Mouse (Mus musculus) midbrain, embryonic 16.5 days (tissue): ENCODE measurements at regions not wholly inside any gene's neighbourhood (a gene's known extent, or its start where the extent isn't known, plus 50 kb on each side); places are given as distances from the start of the nearest gene placed in this dataset.

Experiments used
- ATAC-seq: fragments of 200-750 bp; cut with Nextera tagmentation; 2 replicates; pipeline ENCODE4 v1.8.0; 2017; ENCODE audit warnings: moderate TSS enrichment
- H3K27ac ChIP-seq: fragments of 300-500 bp; sonication (generic); 2 replicates; pipeline ENCODE4 v1.5.1; 2014; ENCODE audit warnings: mild to moderate bottlenecking, low read length, mixed read lengths
- H3K27me3 ChIP-seq: fragments of 300-500 bp; sonication (generic); 2 replicates; pipeline ENCODE4 v1.6.1; 2014; ENCODE audit warnings: low read depth, low read length, mixed read lengths; ENCODE audit not compliant: control insufficient read depth, insufficient read depth
- H3K36me3 ChIP-seq: fragments of 300-500 bp; sonication (generic); 2 replicates; pipeline ENCODE4 v1.6.1; 2014; ENCODE audit warnings: mild to moderate bottlenecking, low read length, moderate library complexity, mixed read lengths; ENCODE audit not compliant: control insufficient read depth, insufficient read depth
- H3K4me1 ChIP-seq: fragments of 300-500 bp; sonication (generic); 2 replicates; pipeline ENCODE4 v1.6.1; 2014; ENCODE audit warnings: mild to moderate bottlenecking, low read length, mixed read lengths; ENCODE audit not compliant: control insufficient read depth, insufficient read depth
- H3K4me2 ChIP-seq: fragments of 300-500 bp; sonication (generic); 2 replicates; pipeline ENCODE4 v1.6.1; 2014; ENCODE audit warnings: mild to moderate bottlenecking, low read length, mixed read lengths
- H3K4me3 ChIP-seq: fragments of 300-500 bp; sonication (generic); 2 replicates; pipeline ENCODE4 v1.5.1; 2014; ENCODE audit warnings: low read depth, mild to moderate bottlenecking, low read length, moderate library complexity, mixed read lengths
- H3K9ac ChIP-seq: fragments of 300-500 bp; sonication (generic); 2 replicates; pipeline ENCODE4 v1.6.1; 2014; ENCODE audit warnings: low read depth, low read length, mixed read lengths
- H3K9me3 ChIP-seq: fragments of 300-500 bp; sonication (generic); replicated peaks from 2 replicates; pipeline ENCODE4 v1.6.1; 2014; ENCODE audit warnings: mild to moderate bottlenecking, low read length, mixed read lengths; ENCODE audit not compliant: control insufficient read depth, poor library complexity, severe bottlenecking
- WGBS: fragments of 180-500 bp; shearing (Covaris S2); extraction: QIAGEN DNeasy Blood & Tissue Kit; methylation state at CpG from one replicate; pipeline ENCODE4 v1.1.7; 2014; 5-methylcytosine and 5-hydroxymethylcytosine counted together

DNA sequence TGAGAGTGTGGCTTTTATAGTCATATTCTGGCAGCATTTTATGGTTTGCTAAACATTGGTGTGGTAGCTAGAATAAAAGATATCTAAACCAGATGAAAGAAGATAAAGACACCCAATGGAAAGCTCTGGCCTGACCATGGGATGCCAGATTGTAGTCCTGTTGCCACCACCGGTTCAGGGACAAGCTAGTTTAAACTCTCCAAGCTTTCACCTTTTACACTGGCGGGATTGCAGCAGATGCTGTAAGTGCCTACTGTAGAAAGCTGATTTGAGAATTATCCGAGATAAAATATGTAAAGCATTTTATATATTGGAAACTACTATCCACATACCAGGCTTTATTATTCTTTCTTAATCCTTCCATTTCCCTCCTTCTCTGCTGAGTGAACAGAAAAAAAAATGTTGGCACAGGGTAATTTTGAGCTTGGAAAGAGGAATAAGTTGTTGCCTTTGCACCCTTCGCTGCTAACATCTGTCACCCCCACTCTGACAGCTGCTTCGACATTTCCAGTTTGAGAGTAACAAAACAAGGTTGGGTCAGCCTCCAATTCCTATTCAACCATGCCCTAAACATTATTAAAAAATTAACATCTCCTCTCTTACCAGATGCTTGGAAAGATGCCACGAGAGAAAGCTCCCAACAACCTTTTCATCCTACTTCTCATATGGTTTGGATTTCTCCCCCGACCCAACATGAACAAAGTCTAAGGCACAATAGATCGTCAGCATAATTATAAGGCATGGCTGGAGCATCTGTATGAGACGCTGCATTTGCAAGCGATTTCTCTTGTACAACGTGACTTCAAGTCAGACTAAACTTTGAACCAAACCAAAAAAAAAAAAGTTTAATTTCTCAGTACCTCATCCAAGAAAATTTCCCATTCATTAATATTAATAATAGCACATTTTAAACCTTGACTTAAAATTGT is 287.8 kb downstream of the Etaa1 start:
- H3K27me3 ChIP-seq: no peaks in the 10 kb centered on the region
- H3K27ac ChIP-seq: no peak overlapping the region
- H3K4me1 ChIP-seq: no peaks in the 10 kb centered on the region
- no peak for ATAC-seq
- H3K36me3 ChIP-seq: no peaks in the 10 kb centered on the region
- WGBS: 71% methylated on average over 11 of the region's 11 CpGs
- H3K4me3 ChIP-seq: no peak overlapping the region
- no peak overlapping the region for H3K9ac ChIP-seq
- no peak overlapping the region for H3K4me2 ChIP-seq
- no peaks in the 10 kb centered on the region for H3K9me3 ChIP-seq

DNA sequence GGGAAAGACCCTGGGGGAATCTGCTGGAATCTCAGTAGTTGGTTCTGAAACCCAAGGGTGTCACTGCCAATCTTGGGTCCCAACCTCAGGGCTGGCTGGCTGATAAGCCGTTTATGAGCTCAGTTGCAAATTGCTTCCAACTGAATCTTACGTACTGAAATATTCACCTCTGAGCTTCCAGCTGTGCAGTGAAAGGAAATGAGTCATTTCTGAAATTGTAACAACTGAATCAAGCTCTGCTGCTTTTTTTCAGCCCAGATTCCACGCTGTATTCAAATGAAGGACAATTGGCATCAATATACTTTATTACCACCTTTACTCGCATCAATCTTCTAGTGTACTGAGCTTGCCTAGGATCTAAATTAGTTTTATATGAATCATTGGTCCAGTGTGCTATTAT is 272.7 kb downstream of the Etaa1 start:
- H3K9me3 ChIP-seq: no peaks in the 10 kb centered on the region
- ATAC-seq: no peak
- H3K4me1 ChIP-seq: no peaks in the 10 kb centered on the region
- no peaks in the 10 kb centered on the region for H3K27me3 ChIP-seq
- 70% methylated on average over 4 of the region's 4 CpGs for WGBS
- H3K9ac ChIP-seq: no peak overlapping the region
- H3K4me3 ChIP-seq: no peak overlapping the region
- no peaks in the 10 kb centered on the region for H3K36me3 ChIP-seq
- no peak overlapping the region for H3K27ac ChIP-seq
- H3K4me2 ChIP-seq: no peak overlapping the region

DNA sequence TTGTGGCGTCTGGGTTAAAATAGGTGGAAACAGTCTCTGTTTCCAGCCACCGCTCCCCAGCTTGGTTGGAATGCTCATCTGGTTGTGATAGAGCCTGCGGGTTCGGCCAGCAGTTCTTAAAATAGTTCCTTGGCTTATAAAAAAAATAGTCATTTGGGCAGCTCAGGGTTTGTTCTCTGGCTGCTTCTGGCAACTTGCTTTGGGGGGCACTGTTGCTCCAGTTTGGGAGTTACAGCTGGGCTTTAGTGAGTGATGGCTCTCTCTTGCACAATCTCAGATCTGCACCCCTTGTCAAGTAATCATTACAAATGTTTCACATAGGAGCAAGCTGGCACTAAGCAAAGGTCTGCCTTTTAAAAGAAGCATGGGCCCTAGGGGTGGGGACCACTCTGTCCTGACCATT is 268.0 kb downstream of the Etaa1 start:
- Histone ChIP-seq H3K27me3 (no peaks in the 10 kb centered on the region), H3K4me2 (no peak overlapping the region), H3K4me1 (no peaks in the 10 kb centered on the region), H3K4me3 (no peak overlapping the region), H3K27ac (no peak overlapping the region), H3K36me3 (no peaks in the 10 kb centered on the region), H3K9me3 (no peaks in the 10 kb centered on the region), H3K9ac (no peak overlapping the region)
- WGBS: 58% methylated on average over 4 of the region's 4 CpGs
- 0 out of 2 replicates have a peak, but pooled peaks have one; percentile 54 for ATAC-seq

DNA sequence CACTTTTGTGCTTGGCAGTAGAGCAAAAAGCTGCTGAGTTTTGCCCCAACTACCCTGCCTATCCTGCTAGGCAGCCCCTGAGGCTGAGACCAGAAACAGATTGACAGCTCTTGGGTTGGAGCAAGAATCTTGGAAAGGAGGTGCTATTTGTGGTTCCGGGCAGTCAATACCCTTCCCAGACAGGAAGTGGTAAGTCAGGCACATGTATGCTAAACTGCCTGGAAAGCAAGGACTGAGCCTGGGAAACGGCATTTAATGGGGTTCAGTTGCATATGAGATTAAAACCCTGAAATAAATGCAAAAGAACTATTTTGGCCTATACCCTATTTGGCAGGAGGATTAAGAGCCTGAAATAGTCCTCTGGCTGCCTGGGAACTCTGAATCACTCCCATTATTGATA is 266.9 kb downstream of the Etaa1 start:
- Histone ChIP-seq H3K9me3 (no peaks in the 10 kb centered on the region), H3K4me1 (no peaks in the 10 kb centered on the region), H3K27me3 (no peaks in the 10 kb centered on the region), H3K27ac (no peak overlapping the region), H3K36me3 (no peaks in the 10 kb centered on the region), H3K4me3 (no peak overlapping the region), H3K9ac (no peak overlapping the region), H3K4me2 (no peak overlapping the region)
- 65% methylated on average over 2 of the region's 2 CpGs for WGBS
- no peak for ATAC-seq

DNA sequence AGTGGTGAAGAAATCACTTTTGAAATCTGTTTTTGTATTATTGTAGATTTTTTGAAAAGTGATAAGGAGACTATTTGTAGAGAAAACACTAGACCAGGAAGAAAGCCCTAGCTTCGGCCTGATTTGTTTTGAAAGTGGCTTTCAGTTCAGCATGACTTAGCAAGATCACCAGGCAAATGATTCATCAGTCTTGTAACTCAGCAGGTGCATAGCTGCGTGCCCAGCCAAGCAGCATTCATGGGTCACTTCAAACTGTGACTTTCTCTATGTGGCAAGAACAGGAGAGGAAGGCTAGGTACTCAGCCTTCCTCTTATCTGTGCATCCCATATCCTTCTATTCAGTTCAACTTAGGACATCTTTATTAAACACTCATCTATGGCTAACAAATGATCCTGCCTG is 259.5 kb downstream of the Etaa1 start:
- H3K4me1 ChIP-seq: no peaks in the 10 kb centered on the region
- ATAC-seq: no peak
- WGBS: 25% methylated on average over 2 of the region's 2 CpGs
- H3K4me3 ChIP-seq: no peak overlapping the region
- no peaks in the 10 kb centered on the region for H3K36me3 ChIP-seq
- H3K4me2 ChIP-seq: no peak overlapping the region
- H3K9ac ChIP-seq: no peak overlapping the region
- no peak overlapping the region for H3K27ac ChIP-seq
- H3K27me3 ChIP-seq: no peaks in the 10 kb centered on the region
- H3K9me3 ChIP-seq: no peaks in the 10 kb centered on the region

DNA sequence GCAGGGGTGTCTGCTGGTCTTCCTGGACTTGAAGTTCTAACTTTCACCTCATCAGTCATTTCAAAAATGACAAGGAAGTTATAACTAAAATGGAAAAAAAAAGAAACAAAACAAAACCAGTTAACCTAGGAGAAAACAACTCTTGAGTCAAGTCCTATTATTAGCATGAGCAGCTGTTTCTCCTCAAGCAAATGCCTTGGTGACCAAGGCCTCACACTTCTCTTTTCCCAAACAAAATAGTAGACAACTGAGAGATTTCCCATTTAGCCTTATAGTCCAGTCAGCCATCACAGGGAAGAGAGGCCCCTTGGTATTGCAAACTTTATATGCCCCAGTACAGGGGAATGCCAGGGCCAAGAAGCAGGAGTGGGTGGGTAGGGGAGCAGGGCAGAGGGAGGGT is 244.9 kb downstream of the Etaa1 start:
- no peak overlapping the region for H3K4me3 ChIP-seq
- no peaks in the 10 kb centered on the region for H3K4me1 ChIP-seq
- no peak for ATAC-seq
- H3K27me3 ChIP-seq: no peaks in the 10 kb centered on the region
- no peak overlapping the region for H3K4me2 ChIP-seq
- no peaks in the 10 kb centered on the region for H3K36me3 ChIP-seq
- no peak overlapping the region for H3K9ac ChIP-seq
- H3K9me3 ChIP-seq: 0 out of 2 replicates have a peak, but pooled peaks cover 2% of the 10 kb centered on the region
- no peak overlapping the region for H3K27ac ChIP-seq

DNA sequence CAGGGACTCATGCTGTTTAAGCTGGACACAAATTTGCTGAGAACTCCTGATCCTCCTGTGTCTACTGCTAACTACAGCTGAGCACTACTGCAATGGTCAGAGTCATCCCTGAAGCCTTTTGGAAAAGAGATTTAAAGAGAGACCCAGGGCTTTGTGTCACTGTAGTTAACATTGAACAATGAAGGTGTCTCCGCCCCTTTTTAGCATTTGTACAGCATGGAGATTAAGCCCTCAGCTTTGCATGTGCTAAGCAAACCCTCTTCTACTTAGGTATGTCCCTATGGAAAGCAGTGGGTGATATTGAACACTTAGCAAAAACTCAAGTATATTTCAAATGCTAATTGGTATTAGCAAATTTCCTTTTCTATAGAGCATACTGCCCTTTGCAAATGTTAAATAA is 231.6 kb downstream of the Etaa1 start:
- ATAC-seq: no peak
- no peak overlapping the region for H3K4me2 ChIP-seq
- WGBS: 81% methylated on average over 1 of the region's 1 CpGs

DNA sequence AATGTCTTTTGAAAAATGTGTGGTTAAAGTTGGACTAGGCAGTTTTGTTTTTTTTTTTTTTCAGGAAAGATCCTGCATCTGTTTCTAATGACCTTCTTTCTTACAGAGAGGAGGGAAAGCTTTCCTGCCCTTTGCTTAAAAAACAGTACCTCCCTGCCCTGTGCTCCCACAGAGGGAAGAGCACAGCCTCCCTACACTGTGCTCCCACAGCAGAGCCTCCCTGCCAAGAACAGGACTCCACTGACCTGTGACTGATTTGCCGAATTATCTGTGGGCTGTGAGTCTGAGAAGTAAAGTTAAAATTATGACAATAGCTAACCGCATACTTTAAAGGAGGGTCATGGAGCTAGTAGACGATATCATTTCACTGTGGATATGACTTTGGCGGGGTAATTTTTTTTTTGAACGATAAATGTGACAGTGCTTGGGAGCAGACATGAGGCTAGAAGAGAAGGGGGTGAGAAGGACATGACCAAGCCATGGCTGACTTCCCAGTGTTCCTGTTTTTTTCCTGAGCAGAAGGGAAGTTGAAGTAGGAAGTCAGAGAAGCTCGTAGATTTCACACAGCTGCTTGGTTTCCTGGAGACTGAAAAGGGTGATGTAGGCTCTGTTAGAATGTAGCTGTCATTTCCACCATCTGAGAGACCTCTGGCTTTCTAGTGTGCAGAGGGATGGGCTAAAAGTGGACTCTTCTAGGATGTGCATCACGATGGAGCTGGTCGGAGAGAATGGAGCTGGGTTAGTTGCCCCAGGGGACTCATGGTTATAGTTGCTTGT is 226.2 kb downstream of the Etaa1 start:
- H3K27me3 ChIP-seq: no peaks in the 10 kb centered on the region
- no peaks in the 10 kb centered on the region for H3K4me1 ChIP-seq
- no peak overlapping the region for H3K9ac ChIP-seq
- no peak overlapping the region for H3K4me2 ChIP-seq
- H3K9me3 ChIP-seq: no peaks in the 10 kb centered on the region
- WGBS: 75% methylated on average over 8 of the region's 8 CpGs
- no peaks in the 10 kb centered on the region for H3K36me3 ChIP-seq
- ATAC-seq: no peak
- H3K4me3 ChIP-seq: no peak overlapping the region
- no peak overlapping the region for H3K27ac ChIP-seq

More for the DNA sequence above, 231.6 kb downstream of the Etaa1 start:
- no peak overlapping the region for H3K27ac ChIP-seq
- no peaks in the 10 kb centered on the region for H3K9me3 ChIP-seq
- no peaks in the 10 kb centered on the region for H3K36me3 ChIP-seq
- H3K4me3 ChIP-seq: no peak overlapping the region
- no peak overlapping the region for H3K9ac ChIP-seq
- no peaks in the 10 kb centered on the region for H3K27me3 ChIP-seq
- no peaks in the 10 kb centered on the region for H3K4me1 ChIP-seq

DNA sequence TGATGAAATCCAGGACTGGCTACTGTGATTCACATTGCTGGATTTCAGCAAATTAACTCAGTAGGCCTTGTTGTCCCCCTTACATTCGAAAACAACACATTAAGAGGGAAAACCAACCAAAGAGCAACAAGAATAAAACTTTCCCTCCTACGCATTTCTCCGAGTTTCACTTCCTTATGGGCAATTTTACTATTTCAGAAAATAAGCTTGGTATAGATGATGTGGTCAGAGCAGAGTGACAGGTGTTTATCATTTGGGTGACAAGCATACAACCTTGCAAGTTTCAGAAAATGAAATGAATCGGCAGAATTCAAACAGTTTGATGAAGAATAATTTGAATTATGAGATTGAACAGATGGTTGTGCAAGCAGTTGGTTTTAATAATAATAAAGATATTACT is 220.6 kb downstream of the Etaa1 start:
- no peak for ATAC-seq
- WGBS: 92% methylated on average over 4 of the region's 4 CpGs
- Histone ChIP-seq H3K27ac (no peak overlapping the region), H3K27me3 (no peaks in the 10 kb centered on the region), H3K9ac (no peak overlapping the region), H3K9me3 (no peaks in the 10 kb centered on the region), H3K4me1 (no peaks in the 10 kb centered on the region), H3K36me3 (no peaks in the 10 kb centered on the region), H3K4me3 (no peak overlapping the region), H3K4me2 (no peak overlapping the region)
